Mouse (Mus musculus) spleen, postnatal 14 days (tissue): ENCODE data around the gene Bst1.
A peak's percentile ranks its signal among the peaks of the same experiment; 100 is the strongest.

Source experiments
- DNase-seq, 2 experiments: peaks; one replicate each; pipeline ENCODE4 v3.0.0; 2021 to 2022; ENCODE audit warnings: low spot score in 2 of 2

Gene Bst1

DNA sequence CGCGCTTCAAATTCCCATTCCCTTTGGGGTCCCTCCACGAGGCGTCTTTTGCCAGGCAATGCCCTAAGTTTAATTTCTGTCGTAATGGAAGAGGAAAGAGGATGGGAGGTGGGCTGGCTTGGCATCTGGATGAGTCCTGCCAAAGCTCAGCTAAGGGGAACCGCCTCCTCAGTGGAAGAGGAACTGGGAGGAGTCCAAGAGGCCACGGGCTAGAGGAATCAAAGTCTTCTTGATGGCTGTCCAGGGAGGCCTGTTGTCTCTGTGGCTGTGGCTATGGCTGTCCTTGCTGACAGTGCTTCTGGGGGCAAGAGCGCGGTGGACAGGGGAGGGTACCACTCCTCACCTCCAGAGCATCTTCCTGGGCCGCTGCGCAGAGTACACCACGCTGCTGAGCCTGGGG is at the start of gene Bst1:
TSS of gene Bst1 (plus strand) at position 191 of the 400 bp plus-strand sequence.
- DNase-seq: no peak

DNA sequence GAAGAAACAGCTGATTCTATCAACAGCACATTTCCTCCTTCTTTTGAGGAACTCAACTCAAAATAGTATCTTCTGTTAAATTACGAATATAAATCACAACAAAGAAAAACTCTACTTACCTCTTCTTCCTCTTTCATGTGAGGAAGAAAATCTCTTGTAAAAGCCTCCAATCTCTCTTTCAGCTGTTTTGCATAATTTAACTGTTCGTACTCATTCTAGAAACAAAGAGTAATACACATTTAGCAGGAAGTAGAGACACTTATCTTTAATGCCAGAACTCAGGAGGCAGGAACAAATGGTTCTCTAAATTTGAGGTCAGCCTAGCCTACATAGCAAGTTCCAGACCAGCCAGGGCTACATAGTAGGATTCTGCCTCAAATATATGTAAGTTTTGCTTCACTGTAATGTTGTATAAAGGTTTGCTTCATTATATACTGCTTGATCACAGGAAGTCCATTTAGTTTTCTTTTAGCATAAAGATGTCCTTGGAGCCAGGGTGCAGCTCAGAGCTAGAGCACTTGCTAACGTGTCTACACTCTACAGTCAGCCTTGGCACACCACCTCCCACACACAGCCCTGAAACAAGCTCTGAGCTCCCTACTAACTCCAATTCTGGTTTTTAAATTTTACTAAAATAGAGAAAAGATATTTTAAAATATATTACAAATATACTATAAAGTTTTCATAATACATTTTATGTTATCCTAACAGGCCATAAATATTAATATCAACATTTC is 47.9 kb upstream of the Bst1 start:
- no peak for DNase-seq

DNA sequence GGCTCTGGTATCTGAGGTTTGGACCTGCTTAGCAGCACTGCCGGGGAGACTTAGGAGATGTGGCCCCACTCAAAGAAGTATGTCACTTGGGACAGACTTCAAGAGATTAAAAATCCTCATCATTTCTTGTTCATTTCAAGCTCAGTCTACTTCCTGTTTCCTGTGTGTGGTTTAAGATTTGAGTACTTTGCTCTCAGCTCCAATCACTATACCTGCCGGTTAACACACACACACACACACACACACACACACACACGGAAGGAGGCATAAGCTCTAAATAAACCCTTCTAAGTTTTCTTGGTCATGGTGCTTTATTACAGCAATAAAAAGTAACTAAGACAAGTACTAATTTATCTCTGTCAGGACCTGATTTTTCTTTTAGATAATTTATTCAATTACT is 47.1 kb upstream of the Bst1 start:
- DNase-seq: no peak

DNA sequence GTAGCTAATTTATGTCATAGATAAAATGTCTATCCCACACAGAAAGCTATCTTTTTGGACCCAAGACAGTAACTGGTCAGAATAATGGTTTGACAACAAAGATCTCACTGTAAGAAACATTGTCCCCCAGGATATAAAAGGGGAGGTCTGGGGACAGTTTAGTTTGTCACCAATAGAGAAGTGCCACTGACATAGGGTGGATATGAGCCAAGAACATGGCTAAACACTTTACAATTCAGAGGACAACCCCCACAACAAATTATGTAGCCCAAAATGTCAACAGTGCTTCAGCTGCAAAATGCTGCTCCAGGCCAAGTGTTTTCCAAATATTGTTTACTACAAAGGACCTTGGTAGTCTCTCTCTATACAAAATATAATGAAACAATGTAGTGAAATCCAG is 42.3 kb upstream of the Bst1 start:
- no peak for DNase-seq

DNA sequence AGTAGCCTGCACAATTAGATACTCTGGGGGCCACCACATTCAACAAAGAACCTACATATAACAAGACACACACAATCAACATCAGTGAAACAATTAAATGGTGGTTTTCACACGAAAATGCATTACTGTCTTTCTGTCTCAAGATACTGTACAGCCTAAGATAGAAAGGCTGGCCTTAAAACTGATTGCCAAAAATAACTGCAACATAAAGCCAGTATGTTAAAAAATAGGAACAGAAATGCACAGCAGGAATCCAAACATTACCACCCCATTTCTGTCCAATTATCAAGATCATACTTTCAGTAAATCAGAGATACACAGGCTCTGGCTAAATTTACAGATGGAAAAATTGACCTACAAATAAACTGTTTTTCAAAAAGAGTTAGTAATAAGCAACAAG is 41.7 kb upstream of the Bst1 start:
- no peak for DNase-seq

DNA sequence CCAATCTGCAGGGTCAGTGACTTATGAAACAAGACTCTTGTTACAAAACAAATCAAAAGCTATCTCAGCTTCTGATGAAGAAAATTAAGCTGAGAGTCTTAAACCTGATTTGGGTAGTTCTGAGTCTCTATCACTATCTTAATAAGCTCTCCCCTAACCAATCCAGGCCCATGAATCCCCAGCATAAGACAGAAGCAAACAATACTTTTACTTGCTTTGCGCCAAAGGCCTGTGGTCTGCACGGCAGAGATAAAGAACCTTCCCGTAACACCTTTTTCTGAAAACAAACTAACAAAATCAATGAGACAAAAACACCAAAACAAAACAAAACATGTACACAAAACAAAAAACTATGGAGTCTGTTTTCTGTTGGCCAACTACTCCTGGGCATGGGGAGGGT is 40.1 kb upstream of the Bst1 start:
- DNase-seq: no peak

DNA sequence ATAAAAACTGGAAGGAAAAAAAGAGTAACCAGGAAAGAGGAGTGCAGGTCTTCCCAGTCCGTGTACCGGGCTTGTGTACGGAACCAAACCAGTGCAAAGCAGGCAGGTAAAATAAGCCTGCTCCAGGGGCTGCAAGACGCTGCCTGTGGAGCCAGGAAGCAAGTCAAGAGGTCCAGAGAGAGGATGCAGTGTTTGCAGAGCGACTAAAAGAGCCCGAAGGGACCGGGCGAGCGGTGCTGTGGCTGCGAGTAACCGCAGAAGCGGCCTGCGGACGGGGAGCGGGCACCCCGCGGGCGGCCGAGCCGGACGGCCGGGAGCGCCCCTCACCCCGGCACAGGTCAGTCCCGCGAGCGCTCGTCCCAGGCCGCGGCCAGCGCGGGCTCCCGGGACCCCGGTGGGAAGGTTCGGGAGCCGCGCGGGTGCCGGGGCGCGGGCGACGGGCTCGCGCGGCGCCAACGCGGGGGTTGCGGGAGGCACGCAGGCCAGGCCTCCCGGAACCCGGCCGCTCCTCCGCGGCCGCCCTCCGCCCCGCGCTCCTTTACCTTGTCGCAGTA is 37.2 kb upstream of the Bst1 start:
- DNase-seq: peak; percentile 13 to 21

DNA sequence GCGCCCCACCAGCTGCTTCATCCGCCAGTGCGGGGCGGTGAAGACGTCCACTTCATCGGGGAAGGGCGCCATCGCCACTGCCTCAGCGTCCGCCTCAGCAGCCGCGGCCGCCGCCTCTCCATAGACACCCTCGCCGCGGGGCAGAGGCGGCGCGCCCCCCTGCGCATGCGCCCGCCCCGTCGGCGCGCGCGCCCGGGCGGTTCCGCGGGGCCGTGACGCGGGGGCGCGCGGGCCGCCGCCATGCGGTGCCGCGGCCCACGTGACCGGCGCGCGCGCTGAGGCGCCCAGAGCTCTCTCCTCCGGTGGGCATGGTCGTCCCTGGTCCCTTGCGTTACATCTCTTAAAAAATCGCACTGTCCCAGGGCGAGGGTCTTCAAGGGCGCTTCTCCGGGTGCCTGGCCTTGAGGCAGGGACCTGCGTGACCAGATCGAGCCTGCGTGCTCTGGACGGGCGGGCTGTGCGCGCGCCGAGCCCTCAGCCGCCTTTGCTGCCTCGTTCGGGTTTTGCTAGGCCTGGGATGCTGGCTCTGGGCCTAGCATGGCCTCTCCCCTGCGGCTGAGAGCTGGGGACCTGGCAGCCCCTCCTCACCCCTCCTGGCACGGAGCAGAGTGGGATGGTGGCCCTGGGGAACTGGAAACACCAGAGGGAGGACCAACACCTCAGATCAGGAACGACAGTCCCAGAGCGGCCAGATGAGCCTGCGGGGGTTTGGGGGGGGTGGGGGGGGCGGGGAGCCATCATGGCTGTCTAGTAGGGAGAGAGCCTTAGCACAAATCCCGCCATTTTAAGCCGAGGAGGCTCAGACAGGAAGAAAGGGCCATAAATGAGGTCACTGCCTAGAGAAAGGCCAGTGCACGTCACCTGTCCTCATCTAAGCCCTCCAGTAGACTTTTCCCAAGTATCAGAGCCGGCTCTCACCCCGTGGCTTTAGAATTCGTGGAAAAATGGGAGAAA is 36.4 kb upstream of the Bst1 start:
- DNase-seq: peak; percentile 55 to 69

DNA sequence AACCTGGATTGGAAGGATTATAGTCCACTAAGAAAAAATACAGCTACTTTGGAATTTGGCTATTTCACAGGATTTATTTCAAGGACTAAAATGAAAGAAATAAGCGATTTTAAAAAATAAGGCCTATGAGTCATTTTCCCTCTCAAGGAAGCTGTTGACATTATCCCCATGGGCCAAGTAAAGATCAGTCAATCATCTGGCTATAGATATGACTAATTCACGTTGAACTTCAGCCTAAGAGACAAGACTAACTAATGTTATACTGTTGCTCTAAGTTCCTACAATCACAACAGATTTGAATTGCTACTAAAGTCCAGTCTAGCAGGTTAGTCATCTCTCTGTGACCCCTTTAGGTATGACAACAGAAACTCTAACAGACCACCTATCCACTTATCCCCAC is 34.7 kb upstream of the Bst1 start:
- DNase-seq: no peak

DNA sequence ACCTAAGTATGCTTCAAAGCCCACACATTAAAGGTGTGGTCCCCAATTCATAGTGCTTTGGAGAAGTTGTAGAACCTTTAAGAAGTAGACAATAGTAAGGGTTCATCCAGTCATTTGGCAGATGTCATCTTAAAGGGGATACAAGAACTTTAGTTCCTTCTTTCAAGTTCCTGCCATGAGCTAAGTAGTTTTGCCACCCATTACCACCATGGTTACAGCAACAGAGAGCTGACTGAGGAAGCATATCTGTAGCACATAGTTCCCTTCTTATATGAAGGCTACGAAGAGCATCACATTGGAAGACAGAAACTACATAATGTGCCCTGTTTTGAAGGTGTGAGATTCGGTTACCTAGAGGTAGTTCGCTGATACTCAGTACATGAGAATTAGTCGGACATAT is 32.1 kb upstream of the Bst1 start:
- DNase-seq: no peak

DNA sequence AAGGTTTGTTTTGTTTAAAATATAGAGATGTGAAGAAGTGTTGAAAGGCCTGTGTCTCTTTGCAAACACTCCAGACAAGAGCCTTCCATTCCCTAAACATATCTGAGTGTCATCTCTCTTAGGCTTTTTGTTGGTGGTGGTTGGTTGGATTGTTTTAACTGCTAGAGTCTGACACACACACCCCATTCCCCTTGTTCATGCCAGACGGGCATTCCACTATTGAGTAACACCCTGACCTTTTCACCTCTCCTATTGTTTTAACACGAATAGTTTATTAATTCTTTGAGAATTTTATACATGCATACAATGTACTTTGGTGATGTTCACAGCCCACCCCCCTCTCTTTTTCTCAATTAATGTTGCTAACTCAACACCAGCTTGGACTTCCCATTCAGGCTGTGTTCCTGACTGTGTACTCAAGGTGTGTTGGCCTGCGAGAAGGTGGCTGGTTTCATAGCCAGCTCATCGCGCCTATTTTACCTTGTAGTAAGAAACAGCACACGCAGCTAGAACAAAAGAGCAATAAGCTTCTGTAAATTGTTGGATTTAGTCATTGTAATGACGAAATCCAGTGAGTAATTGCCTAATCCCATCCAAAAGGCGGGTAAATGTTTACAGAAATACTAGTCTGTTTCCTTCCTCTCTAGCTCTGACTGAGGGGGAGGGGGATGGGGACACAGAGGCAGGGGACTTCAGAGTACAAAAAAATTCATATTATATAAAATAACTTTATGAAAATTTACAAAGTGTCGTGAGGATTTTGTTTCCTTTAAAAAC is 30.5 kb upstream of the Bst1 start:
- no peak for DNase-seq

DNA sequence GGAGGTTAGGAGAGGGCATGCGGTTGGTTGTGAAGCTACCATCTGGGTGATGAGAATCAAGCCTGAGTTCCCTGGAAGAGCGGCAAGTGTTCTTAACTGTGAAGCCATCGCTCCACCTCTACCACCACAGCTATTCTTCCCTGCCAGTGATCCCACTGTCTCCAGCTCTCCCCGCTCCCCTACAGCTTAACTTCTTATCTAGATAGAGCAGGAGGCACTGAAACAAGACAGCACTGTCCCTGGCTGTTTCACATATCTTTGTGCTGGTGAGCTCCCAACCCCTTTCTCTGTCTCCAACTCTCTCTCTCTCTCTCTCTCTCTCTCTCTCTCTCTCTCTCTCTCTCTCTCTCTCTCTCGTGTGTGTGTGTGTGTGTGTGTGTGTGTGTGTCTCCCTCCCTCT is 26.3 kb upstream of the Bst1 start:
- no peak for DNase-seq

DNA sequence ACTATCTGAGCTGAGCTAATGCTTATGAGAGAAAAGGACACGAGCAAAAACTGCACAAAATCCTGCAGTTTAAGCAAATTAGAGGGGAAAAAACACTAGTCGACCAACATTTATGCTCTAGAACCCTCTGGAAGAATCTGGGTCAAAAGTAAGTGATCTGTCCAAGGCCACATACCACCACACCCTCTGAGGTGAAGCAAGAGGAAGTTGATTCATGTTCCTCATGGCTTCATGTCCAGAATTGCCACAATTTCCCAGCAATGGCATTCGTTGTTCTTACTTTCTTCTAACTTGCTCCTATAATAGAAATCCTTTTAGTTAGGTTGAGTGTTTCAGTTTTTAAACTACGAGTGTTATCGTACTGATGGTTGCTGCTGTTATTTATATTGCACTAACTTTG is 19.2 kb upstream of the Bst1 start:
- DNase-seq: no peak

DNA sequence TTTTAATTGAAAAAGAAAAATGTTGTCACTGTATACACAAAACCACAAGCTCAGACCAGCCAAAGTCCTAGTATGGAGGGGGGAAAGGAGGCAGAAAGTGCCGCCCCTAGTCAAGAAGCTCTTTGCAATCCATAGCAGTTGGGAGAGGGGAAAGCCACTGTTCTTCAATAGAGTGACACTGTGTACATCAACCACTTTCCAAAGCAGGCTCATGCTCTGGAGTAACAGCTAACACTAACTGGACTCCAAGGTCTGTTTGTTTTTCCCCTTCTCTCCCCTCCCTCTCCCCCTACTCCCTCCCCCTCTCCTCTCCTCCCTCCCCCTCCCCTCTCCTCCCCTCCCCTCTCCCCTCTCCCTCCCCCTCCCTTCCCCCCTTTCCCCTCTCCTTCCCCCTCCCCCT is 18.0 kb upstream of the Bst1 start:
- DNase-seq: no peak

DNA sequence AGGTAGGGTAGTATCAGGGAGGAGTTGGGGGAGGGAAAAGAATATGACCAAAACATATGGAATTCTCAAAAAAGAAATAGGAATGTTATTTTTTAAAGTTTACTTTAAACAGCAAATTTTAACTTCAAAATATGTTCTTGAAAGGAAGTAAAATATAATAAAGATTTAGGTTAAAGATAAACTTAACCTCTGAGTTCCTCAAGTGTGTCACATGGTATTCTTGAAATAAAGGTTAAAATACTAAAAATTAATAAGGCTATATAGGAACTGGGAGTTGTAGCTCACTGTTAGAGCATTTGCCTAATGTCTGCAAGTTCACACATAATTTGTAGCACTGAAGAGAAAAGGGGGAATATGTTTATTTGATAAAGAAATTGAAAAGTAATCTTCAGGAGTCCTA is 17.4 kb upstream of the Bst1 start:
- no peak for DNase-seq

DNA sequence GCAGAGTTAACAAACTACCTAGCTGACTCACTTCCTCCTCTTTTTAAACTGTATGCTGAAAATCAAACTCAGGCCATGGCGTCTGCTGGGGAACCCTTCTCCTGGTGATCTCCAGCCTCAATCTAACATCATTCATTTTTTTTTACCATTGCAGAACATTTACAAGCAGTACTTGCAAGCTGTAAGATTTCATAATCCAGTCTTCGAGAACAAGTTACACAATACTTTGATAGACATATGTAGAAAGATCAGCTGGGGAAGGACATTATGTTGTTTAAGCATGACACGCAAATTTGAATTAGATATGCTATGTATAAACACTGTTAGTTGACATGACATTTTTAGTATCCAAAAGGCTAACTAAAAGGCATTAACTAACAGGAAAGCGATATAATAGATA is 16.9 kb upstream of the Bst1 start:
- no peak for DNase-seq

DNA sequence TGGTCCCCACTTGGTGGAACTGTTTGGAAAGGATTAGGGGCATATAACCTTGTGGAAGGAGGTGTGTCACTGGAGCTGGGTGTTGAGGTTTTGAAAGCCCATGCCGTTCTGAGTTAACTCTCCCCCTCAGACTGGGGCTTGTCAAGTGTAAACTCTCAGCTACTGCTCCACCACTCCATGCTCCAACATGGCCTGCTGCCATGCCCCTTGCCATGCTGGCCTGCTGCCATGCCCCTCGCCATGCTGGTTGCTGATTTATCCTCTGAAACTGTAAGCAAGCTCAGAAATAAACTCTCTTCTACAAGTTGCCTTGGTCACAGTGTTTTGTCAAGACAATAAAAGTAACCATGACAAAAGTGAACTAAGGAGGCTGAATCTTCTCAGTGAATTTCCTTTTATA is 13.3 kb upstream of the Bst1 start:
- no peak for DNase-seq

DNA sequence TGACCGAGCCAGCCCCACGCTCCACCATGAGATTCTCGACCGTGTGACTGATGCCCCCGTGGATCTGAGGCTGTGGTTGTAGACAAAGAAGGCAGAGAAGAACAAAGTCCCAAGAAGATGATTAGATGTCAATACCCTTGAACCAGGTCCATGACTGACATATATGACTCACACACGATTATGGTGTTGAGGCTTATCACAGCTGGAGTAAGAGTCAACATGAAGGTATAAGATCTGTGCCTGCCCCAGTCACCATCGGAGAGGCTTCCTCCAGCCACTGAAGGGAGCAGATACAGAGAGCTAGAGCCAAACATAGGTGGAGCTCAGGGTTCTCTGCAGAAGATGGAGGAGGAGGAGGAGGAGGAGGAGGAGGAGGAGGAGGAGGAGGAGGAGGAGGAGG is 12.3 kb upstream of the Bst1 start:
- no peak for DNase-seq

DNA sequence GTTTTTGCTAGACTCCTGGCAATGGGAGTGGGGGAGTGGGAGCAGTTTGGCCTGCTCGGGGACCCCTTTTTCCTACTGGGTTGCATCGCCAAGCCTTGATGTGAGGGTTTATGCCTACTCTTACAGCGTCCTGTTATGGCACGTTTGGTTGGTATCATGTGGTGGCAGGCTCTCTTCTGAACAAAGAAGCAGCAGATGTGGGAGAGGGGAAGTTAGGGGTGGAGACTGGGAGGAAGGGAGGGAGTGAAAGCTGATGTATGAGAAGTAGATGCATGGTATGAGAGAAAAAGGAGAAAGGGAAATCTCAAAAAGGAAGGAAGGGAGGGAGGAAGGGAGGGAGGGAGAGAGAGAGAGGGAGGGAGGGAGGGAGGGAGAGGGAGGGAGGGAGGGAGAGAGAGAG is 11.8 kb upstream of the Bst1 start:
- DNase-seq: no peak

DNA sequence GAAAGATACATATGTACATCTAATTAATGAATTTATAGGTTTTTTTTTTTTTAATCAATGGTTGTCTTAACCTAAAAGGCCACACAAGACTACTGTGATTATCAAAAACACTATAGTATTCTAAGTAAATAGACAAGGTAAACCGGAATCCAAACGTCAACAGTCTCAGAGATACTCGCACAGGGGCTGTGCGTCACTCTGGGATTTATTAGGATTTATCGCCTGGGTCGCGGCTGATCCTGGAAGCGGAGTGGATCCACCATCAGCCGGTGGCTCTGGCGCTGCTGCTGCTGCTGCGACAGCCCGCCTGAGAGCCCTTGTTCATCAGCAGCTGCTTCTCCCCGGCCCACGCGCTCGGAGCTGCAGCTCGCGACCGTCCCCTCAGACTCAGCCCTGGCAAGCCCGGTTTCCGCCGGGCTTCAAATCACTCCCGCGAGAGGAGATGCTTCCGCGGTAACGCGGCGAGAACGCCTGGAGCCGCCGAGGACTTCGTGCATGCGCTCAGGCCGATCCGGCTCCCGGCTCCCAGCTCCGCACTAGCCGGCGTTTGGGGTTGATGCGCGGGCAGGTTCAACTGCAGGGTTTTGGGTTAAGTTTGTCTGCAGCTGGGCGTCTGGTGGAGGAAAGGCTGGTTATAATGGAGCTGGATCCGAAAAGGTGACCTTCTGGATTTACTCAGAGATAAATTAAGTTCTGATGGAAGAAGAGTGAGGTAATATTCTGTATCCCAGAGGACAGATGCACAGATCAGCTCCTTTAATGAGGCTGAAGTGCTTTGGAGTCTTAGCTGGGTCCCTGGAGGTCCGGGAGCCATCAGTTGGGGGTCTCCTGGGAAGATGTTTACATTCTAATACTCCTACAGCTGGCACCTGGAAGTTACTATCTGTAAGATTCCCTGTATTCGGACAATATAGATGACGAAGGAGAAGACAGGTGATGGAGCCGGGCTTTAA is 10.7 kb upstream of the Bst1 start:
- DNase-seq: peak; percentile 45 to 66
